Mouse (Mus musculus) adrenal gland, postnatal 10 days (tissue): ENCODE results near the gene Cabin1. TPM values are rescaled to one million over a fixed set of nuclear protein-coding genes. Genes with fewer than 3 reads are reported as not detected.
A peak's percentile ranks its signal among the peaks of the same experiment; 100 is the strongest.

Source experiments
- DNase-seq: peaks from one replicate; pipeline ENCODE4 v3.0.0; 2021; ENCODE audit warnings: mixed read lengths
- long read RNA-seq, 2 experiments: library from polyadenylated mRNA; stranded (forward); transcript quantifications; one replicate each; pipeline ENCODE4 v2.0.0; 2021
- total RNA-seq, 2 experiments: library from RNA; stranded (reverse); gene quantifications; 2 replicates each; pipeline ENCODE4 v1.2.3; 2021

Gene Cabin1
- total RNA-seq: 10 to 100 TPM; 27.1 to 39.2 TPM
- long read RNA-seq, experiment 1, partial matches to known transcripts: 7 of 8 reads
- long read RNA-seq, experiment 1, other reads (novel, unspliced or antisense): 1 of 8 reads
- long read RNA-seq, experiment 2, full-length matches to known transcripts: 2 of 11 reads
- long read RNA-seq, experiment 2, partial matches to known transcripts: 7 of 11 reads
- long read RNA-seq, experiment 2, other reads (novel, unspliced or antisense): 2 of 11 reads

- DNase-seq: peak; percentile 97
Observed at GRCm38 (mm10) chr10:75763682-75764518, at the start of gene Cabin1. TSS of gene Cabin1 (minus strand) at chr10:75764341.

DNA sequence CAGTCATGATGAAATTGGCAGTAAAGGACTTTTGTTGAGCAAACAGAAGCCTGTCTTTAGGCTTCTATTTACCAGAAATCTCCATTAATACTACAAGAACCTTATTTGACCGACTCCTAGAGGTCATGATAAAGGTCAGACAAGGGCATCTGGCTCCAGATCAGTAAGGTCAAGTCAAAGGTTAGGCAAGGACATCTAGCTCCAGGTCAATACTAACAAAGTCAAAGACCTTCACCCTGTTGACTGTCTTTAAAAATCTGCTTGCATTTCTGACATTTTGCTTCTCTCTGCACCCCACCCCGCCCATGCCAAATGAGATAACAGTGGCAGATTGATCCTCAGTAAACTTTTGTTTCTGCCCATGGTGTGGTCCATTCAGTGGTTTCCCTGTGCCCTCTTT lies 40.1 kb upstream of the Cabin1 start:
- DNase-seq: no peak

- peak; percentile 80 for DNase-seq
Observed at GRCm38 (mm10) chr10:75798176-75798696, 34.1 kb upstream of the Cabin1 start, which contains the start of gene Gstt1. TSS of gene Gstt1 (minus strand) at chr10:75798584.

DNA sequence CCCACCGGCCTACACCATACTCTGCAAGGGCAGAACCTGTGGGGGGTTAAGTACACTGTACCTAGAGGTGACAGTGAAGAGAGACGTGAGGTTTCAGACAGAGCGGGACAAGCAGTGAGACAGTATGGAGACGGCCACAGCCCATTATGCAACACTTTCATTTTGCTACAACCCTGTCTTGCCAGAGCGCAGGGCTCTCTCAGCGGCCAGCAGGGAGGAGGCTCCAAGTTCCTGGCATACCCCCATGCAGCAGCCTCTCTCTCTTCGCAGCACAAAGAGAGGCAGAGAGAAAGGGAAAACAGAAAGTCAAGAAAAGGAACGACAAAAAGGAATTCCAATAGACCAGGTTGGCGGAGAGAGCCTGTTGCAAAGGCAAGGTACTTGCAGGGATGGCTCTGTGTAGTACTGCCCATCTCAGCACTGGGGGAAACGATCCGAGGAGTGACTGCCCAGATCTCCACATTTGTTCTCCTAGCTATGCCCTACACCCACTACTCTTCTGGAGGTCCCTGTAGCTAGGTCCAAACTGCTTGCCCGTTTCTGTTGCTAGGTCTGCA lies 33.6 kb upstream of the Cabin1 start:
- peak; percentile 69 for DNase-seq

- no peak for DNase-seq
Observed at GRCm38 (mm10) chr10:75796731-75797516, 32.8 kb upstream of the Cabin1 start.

DNA sequence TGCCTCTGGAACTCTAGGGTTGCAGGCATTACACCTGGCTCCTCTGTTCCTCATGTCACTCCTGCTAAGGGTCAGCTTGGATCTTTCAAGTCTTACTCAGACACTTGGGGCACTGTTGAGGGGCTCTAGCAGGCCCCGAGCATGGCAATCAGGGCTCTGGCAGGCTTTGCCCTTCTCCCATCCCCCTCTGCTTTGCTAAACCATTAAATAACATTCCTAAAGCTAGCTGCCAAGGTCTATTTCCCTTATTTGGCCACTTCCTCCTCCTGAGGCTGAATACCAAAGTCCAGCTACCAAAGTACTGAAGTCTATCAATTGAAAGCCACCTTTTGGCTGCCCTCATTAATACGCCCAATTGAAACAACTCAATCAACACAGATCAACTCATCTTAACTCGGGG lies 30.7 kb upstream of the Cabin1 start:
- peak; percentile 45 for DNase-seq

DNA sequence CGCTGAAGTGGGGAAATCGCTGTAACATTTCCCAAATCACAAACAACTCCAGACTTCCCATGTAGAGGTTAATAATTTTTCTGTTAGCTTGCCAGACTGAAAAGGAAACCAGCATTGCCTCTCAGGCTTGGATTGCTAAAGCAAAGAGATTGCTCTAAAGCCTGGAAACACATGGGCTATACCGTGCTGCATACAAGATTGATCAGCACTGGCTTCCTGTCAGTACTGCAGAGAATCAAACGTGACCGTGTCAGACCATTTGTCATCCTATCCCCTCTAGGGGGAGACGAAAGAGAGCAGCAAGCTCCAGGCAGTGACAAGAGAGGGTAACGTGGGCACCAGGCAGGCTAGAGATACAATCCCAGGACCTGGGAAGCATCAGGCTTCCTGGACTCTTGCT lies 26.6 kb upstream of the Cabin1 start:
- DNase-seq: no peak

DNA sequence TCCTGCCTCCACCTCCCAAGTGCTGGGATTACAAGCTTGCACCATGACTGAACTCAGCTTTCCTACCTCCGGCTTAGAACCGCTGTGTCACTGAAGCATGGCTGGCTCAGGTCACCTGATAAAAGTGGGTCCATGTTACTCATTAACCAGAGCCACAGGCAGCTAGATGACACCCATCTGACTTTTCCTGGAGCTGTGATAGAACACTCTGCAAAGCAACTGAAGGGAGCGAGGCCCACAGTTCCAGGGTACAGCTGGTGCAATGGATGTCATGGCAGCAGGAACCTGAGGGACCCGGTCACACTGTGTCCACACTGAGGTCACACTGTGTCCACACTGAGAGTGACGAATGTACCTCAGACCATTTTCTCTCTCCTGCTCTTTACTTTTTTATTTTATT lies 25.7 kb upstream of the Cabin1 start:
- DNase-seq: no peak

GRCm38 (mm10) chr10:75789081-75789735 lies 25.1 kb upstream of the Cabin1 start:
- DNase-seq: no peak

- no peak for DNase-seq
Observed at GRCm38 (mm10) chr10:75788277-75788676, 24.1 kb upstream of the Cabin1 start.

DNA sequence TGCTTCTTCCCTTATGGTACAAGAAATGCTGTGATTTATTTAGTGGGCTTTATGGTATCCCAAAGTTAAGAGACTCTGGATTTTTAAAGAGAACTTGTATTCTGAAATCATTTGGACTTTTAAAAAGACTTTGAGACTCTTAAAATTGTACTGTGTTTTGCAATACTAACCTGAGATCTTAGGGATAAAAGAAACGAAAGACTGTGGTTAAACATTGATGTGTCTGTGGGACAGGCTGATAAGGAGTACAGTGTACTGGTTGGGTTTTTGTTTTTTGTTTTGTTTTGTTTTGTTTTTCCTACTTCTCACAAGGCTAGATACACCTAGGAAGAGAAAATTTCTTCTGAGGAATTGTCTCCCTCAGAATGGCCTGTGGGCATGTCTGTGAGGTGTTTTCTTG lies 21.3 kb upstream of the Cabin1 start:
- no peak for DNase-seq

GRCm38 (mm10) chr10:75780769-75781578 lies 16.8 kb upstream of the Cabin1 start, which contains the start of the genes Gm20441 and Gstt3:
TSS of gene Gm20441 (minus strand) at chr10:75780954.
TSS of gene Gstt3 (minus strand) at chr10:75781414.
- peak; percentile 82 for DNase-seq

DNA sequence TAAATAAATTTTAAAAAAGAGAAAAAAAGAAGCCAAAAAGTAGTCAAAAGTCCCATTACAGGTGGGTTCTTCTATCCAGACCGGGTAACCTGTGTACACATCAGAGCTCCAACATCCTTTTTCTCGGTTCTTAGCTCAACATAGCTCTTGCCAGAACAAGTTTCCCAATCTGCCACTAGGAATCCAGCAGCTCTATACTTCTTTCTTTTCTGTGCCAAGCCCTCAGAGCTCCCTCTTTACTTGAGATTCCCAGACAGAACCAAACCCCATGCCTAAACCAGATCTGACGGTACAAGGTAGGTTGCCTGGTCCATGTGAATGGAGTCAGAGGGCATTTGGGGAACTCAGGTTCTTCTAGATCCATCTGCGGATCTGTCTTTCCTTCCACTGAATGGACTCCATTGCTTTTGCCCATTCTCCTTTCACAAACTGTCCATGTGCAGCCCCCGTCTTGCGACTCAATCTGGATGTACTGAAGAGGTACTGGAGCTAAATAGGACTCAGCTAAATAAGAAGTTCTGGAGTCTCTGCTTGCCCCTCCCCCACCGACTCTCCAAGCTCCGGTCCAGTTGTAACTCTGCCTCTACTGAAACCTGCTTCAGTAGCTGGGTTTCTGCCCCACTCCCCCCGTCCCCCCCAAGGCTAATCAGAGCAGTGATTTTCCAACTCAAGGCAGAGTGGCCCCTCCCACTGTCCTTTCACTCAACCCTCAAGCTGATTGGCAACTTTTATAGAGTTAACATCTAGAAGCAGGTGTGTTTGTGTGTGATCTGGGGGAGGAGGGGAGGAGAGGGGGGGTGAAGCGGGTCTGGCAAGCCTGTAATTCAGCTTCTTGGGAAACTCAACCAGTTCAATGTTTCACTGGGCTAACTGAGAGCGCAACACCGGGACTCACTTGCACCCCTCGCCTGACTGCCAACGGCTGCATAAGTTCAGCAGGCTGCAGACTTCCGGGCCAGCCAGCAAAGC lies 15.3 kb upstream of the Cabin1 start:
- DNase-seq: no peak

- no peak for DNase-seq
Observed at GRCm38 (mm10) chr10:75777885-75778284, 13.7 kb upstream of the Cabin1 start.

GRCm38 (mm10) chr10:75776562-75776961 lies 12.4 kb upstream of the Cabin1 start:
- DNase-seq: no peak

DNA sequence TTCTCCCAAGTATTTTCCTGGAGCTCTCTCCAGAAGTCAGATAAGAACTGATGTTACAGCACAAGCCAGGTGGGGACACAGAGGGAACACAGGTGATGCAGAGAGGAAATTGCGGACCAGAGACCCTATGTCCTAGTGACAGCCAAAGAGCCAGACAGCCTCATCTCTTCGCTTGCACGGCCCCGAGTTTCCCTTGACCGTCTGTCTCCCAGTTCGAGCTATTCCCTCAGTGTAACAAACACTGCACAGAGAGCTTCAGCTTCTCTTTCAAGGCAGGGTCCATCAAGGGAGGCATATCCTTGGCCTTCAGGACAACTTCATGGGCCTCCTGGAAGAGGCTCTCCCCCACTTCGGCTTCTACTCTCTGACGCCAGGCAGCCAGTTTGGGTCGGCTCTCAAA lies 10.4 kb upstream of the Cabin1 start:
- no peak for DNase-seq

- DNase-seq: no peak
Observed at GRCm38 (mm10) chr10:75774102-75774501, 10.0 kb upstream of the Cabin1 start.

- peak; percentile 93 for DNase-seq
Observed at GRCm38 (mm10) chr10:75772795-75773664, 8.9 kb upstream of the Cabin1 start, which contains the start of gene Ddt. TSS of gene Ddt (minus strand) at chr10:75773414.
